Mouse (Mus musculus): Measurements from ENCODE around the gene Etnk2. TPM values are rescaled to one million over a fixed set of nuclear protein-coding genes. Genes with fewer than 3 reads are reported as not detected.

Gene Etnk2
- polyA plus RNA-seq, 1 experiment: 0.18 TPM

GRCm38 (mm10) chr1:133424547-133425140, 61.3 kb downstream of the Etnk2 start:
- no peak overlapping the region for H3K27ac ChIP-seq (ENCODE audit: control insufficient read depth, insufficient read depth, low read length)
- 67% methylated on average over 4 of the region's 4 CpGs for WGBS
- no peak for DNase-seq
- H3K27me3 ChIP-seq (ENCODE audit: control insufficient read depth, insufficient read depth, low read length): peaks cover 4% of the 10 kb centered on the region; the same call in 1 of the 2 replicates
- H3K36me3 ChIP-seq (ENCODE audit: control insufficient read depth, insufficient read depth, low read length): no peaks in the 10 kb centered on the region
- H3K4me3 ChIP-seq (ENCODE audit: control insufficient read depth, insufficient read depth, low read length): no peak overlapping the region
- no peak for TF ChIP-seq POLR2A (IDR thresholded peaks at IDR 0.05; ENCODE audit: control insufficient read depth, extremely low read depth, insufficient read depth, low read length, poor library complexity)
- TF ChIP-seq CTCF (IDR thresholded peaks at IDR 0.05; ENCODE audit: borderline replicate concordance, control insufficient read depth, extremely low read depth, insufficient read depth, low read length, poor library complexity): no peak
- peaks cover 24% of the 10 kb centered on the region for H3K4me1 ChIP-seq (replicated peaks; ENCODE audit: control insufficient read depth, insufficient read depth, low read length)

Other genes starting within 250 kb of the Etnk2 start
- 45.8 and 55.0 TPM in 2 replicates for gene Ppp1r15b, start 232.4 kb upstream of the Etnk2 start, polyA plus RNA-seq (2012; rRNA removed)
- gene Plekha6, start 199.4 kb upstream of the Etnk2 start, polyA plus RNA-seq (2012; rRNA removed): 5.1 and 9.4 TPM in 2 replicates
- 0.07 TPM in 1 of 2 replicates, not detected in the other for gene Golt1a, start 53.8 kb upstream of the Etnk2 start, polyA plus RNA-seq (2012; rRNA removed)
- gene Kiss1, start 41.7 kb upstream of the Etnk2 start, polyA plus RNA-seq (2012; rRNA removed): 0.37 TPM in 1 of 2 replicates, not detected in the other
- gene Ren1, start 13.1 kb upstream of the Etnk2 start, polyA plus RNA-seq (2012; rRNA removed): 0.22 and 0.65 TPM in 2 replicates
- gene Sox13, start 60.8 kb downstream of the Etnk2 start, polyA plus RNA-seq (2012; rRNA removed): 17.2 and 22.1 TPM in 2 replicates
- gene Snrpe, start 246.7 kb downstream of the Etnk2 start, polyA plus RNA-seq (2012; rRNA removed): 81.6 and 108 TPM in 2 replicates

Measured in thymus, adult 2 months (tissue).